Mouse (Mus musculus): ENCODE data around the gene Igsf8.
"Not testable (repeated sequence)": the region's sequence is repeated elsewhere in the genome, so short reads cannot be mapped to it uniquely, and the experiment has no call there.

DNA sequence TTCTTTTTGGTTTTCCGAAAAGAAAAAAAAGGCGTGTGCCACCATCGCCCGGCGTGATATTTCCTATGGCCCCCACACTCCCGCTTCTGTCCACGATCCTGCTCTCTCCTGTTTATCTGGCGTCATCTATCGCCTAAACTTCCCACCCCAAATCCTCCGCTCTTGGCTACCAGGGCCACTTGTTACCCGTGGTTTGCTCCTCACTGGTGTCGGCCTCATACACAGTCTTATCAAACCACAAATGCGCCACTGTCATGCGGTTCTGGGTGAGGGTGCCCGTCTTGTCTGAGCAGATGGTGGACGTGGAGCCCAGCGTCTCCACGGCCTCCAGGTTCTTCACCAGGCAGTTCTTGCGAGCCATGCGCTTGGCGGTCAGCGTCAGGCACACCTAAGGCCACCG lies 16.8 kb upstream of the Igsf8 start:
- not testable (repeated sequence) for TF ChIP-seq CTCF, EP300 (IDR thresholded peaks at IDR 0.05; ENCODE audit: low read depth)
